Mouse (Mus musculus) splenic B cell, adult 2 months (primary cell): ENCODE measurements around the gene Psg22.
A peak's percentile ranks its signal among the peaks of the same experiment; 100 is the strongest.
"Not testable (repeated sequence)": the region's sequence is repeated elsewhere in the genome, so short reads cannot be mapped to it uniquely, and the experiment has no call there.

Experiments
- DNase-seq: peaks from one replicate; pipeline ENCODE4 v3.0.0-alpha.2; 2011; ENCODE audit warnings: low read depth, low spot score
- H3K27me3 ChIP-seq: 2 replicates; pipeline ENCODE4 v1.6.1; 2012; ENCODE audit warnings: mild to moderate bottlenecking, low read length, moderate library complexity, mixed read lengths; ENCODE audit not compliant: control insufficient read depth, poor library complexity, insufficient read depth, severe bottlenecking
- H3K36me3 ChIP-seq: 2 replicates; pipeline ENCODE4 v1.6.1; 2012; ENCODE audit warnings: mild to moderate bottlenecking, low read length, moderate library complexity, mixed read lengths; ENCODE audit not compliant: control insufficient read depth, poor library complexity, insufficient read depth, severe bottlenecking

Psg22 gene

DNA sequence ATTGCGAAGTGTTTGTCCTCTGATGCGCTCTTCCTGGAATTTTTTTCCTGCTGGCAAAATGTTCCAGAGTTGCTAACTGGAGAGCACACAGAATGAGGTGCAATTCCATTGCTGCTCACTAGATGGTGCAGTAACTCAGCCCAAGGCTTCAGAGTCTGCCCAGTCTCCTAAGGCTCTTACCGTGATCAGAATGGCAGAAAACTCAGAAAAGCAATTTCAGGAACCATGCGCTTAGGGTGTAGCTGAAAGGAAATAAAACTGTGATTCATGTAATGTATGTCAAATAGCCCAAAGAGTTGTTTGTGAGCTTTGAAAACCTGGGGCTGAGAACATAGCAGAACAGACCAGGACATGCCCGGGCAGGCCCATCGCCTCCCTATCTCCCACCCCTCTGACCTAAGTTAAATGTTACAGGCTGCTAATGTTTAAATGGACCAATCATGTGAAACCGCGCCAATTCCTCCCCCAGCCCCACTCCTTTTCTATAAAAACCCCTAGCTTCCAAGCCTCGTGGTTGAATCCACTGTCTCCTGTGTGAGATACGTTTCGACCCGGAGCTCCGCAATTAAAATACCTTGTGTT is 32.1 kb downstream of the Psg22 start:
- peak; percentile 60 for DNase-seq
- not testable (repeated sequence) for H3K27me3 ChIP-seq, H3K36me3 ChIP-seq

DNA sequence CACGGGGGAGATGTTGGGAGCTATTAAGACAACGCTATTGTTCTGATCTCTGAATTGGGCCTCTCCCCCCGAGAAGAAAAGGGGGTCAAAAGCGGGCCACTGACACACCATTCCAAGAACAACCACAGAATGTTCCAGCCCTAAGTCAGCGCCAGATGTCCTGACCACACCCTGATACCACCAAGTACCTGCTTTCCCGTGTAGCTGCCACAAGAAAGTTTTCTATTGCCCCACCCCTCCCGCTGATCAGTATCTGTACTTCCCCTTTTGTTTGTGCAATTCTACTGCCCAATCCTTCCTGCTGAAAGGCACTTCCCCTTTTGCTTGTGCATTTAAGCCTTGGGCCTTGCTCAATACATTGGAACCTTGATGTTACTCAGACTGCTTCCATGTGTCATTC is 42.3 kb downstream of the Psg22 start:
- not testable (repeated sequence) for H3K36me3 ChIP-seq, H3K27me3 ChIP-seq, DNase-seq

DNA sequence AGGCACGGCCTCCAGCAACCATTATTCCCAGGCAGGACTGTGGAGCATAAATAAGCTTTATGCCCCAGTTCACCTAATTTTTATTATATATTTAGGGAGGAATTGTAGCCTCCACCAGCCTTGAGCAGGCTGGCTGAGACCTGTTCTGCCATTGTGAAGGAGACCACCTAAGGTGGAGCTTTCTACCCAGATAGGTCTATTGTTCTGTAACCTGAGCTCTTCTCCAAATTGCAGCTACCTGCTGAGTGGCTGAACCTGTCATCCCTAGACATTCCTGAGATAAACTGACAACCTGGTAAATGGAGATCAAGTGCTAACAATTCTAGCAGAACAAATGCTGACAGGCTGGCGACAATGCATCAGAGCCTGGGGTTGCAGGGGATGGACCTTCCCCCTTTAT is 45.0 kb downstream of the Psg22 start:
- H3K36me3 ChIP-seq, DNase-seq, H3K27me3 ChIP-seq: not testable (repeated sequence)
